Mouse (Mus musculus) heart, adult 2 months (tissue): ENCODE data around the gene Zfp827. TPM values are rescaled to one million over a fixed set of nuclear protein-coding genes. Genes with fewer than 3 reads are reported as not detected.

Source experiments
- DNase-seq, 2 experiments: peaks; one replicate each; pipeline ENCODE4 v3.0.0; 2021
- H3K27ac ChIP-seq: fragments of 200-600 bp; 2 replicates; pipeline ENCODE4 v1.8.1; 2022
- H3K27me3 ChIP-seq: fragments of 200-500 bp; 2 replicates; pipeline ENCODE4 v1.6.1; 2012; ENCODE audit warnings: mild to moderate bottlenecking, low read length, inconsistent platforms, mixed read lengths; ENCODE audit not compliant: control insufficient read depth, insufficient read depth
- H3K36me3 ChIP-seq: fragments of 200-500 bp; 2 replicates; pipeline ENCODE4 v1.6.1; 2012; ENCODE audit warnings: low read length, inconsistent platforms; ENCODE audit not compliant: control insufficient read depth, insufficient read depth
- H3K4me1 ChIP-seq: fragments of 200-500 bp; 2 replicates; pipeline ENCODE4 v1.6.1; 2011; ENCODE audit warnings: low read length; ENCODE audit not compliant: control insufficient read depth, insufficient read depth
- H3K4me3 ChIP-seq: fragments of 200-600 bp; 2 replicates; pipeline ENCODE4 v1.8.1; 2022
- H3K79me2 ChIP-seq: fragments of 200-500 bp; replicated peaks from 2 replicates; pipeline ENCODE4 v1.6.1; 2012; ENCODE audit warnings: mild to moderate bottlenecking, inconsistent platforms, low read length, moderate library complexity, mixed read lengths; ENCODE audit not compliant: control insufficient read depth, insufficient read depth
- H3K9ac ChIP-seq: fragments of 200-500 bp; 2 replicates; pipeline ENCODE4 v1.6.1; 2012; ENCODE audit warnings: low read depth, mild to moderate bottlenecking, control low read depth, inconsistent platforms, low read length, mixed read lengths
- CTCF ChIP-seq: fragments of 200-600 bp; IDR thresholded peaks from 2 replicates; pipeline ENCODE4 v1.8.1; 2022; ENCODE audit warnings: antibody characterized with exemption, mild to moderate bottlenecking, moderate library complexity
- EP300 ChIP-seq: fragments of 200-500 bp; IDR thresholded peaks from 2 replicates; pipeline ENCODE4 v1.6.1; 2011; ENCODE audit warnings: low read depth, low read length, control low read depth; ENCODE audit not compliant: insufficient read depth
- POLR2A ChIP-seq: fragments of 200-500 bp; IDR thresholded peaks from 2 replicates; pipeline ENCODE4 v1.6.1; 2011; ENCODE audit warnings: mild to moderate bottlenecking, low read depth, low read length, control low read depth; ENCODE audit not compliant: insufficient read depth
- WGBS: fragments of 180-500 bp; shearing (Covaris S2); methylation state at CpG from one replicate; pipeline ENCODE4 v1.1.7; 2018; 5-methylcytosine and 5-hydroxymethylcytosine counted together
- intact Hi-C: fragments of 180-260 bp; cut with DNase I; formaldehyde crosslinking; loops from one replicate; pipeline ENCODE4 v1.15.1; 2025
- polyA plus RNA-seq: library from polyadenylated mRNA; depleted of rRNA; stranded (reverse); fragments of >200 nt; gene quantifications from 2 replicates; pipeline ENCODE4 v1.2.3, GENCODE M21; 2012
- total RNA-seq, 2 experiments: library from RNA; stranded (reverse); gene quantifications; 2 replicates each; pipeline ENCODE4 v1.2.3; 2021

The Zfp827 gene
- total and polyA plus RNA-seq, 3 experiments, result 10.5 to 15.8 (median 12.8) TPM

DNA sequence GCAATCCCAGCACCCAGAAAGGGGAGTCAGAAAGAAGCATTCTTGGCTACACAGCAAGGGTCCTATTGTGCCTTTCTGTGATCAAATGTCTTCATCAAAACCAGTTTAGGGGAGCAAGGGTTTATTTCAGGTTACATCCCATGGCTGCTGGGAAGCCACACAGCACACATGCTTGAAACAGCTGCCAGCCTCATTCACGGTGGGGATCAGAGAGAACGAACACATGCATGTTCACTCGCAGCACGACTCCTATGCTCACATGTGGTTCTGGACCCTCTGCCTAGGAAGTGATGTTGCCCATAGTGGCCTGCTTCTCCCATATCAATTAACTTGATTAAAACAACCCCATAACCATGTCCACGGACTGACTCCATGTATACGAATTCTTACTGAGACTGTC, 26.0 kb downstream of the Zfp827 start:
- DNase-seq, result no peak
- Histone ChIP-seq H3K79me2 (peaks cover 4% of the 10 kb centered on the region; the same call in 1 of the 2 replicates), H3K36me3 (no peaks in the 10 kb centered on the region), H3K27ac (no peak overlapping the region), H3K27me3 (no peaks in the 10 kb centered on the region), H3K9ac (no peak overlapping the region), H3K4me1 (no peaks in the 10 kb centered on the region), H3K4me3 (no peak overlapping the region)
- intact Hi-C loops, result no loop called here
- 95% methylated on average over 6 of the region's 6 CpGs for WGBS
- TF ChIP-seq EP300, result no peak
- no peak for TF ChIP-seq CTCF
- no peak for TF ChIP-seq POLR2A

- no peaks in the 10 kb centered on the region for H3K4me1 ChIP-seq
- H3K27ac ChIP-seq, result no peak overlapping the region
- no peak overlapping the region for H3K4me3 ChIP-seq
- H3K27me3 ChIP-seq, result no peaks in the 10 kb centered on the region
- TF ChIP-seq POLR2A (no peak), CTCF (no peak), EP300 (no peak)
- H3K79me2 ChIP-seq, result peaks cover 4% of the 10 kb centered on the region; the same call in 1 of the 2 replicates
- no peak overlapping the region for H3K9ac ChIP-seq
- H3K36me3 ChIP-seq, result no peaks in the 10 kb centered on the region
- no peak for DNase-seq
- intact Hi-C loops, result loop anchor here (2.0 kb wide), 1 partner anchor 28 kb away; the partner anchor contains the start of gene Zfp827
- WGBS, result 86% methylated on average over 3 of the region's 3 CpGs
Observed at GRCm38 (mm10) chr8:79057179-79057578, 28.9 kb downstream of the Zfp827 start.

- no peak overlapping the region for H3K27ac ChIP-seq
- H3K4me1 ChIP-seq, result no peaks in the 10 kb centered on the region
- DNase-seq, result no peak
- intact Hi-C loops, result no loop called here
- no peaks in the 10 kb centered on the region for H3K27me3 ChIP-seq
- H3K36me3 ChIP-seq, result no peaks in the 10 kb centered on the region
- TF ChIP-seq POLR2A (no peak), EP300 (no peak), CTCF (peak; percentile 25; the same call in 1 of the 2 replicates)
- H3K79me2 ChIP-seq, result no peaks in the 10 kb centered on the region
- WGBS, result 52% methylated on average over 4 of the region's 4 CpGs
- H3K9ac ChIP-seq, result no peak overlapping the region
- H3K4me3 ChIP-seq, result no peak overlapping the region
Observed at GRCm38 (mm10) chr8:79059361-79059760, 31.1 kb downstream of the Zfp827 start.

- WGBS, result 81% methylated on average over 19 of the region's 19 CpGs
- H3K27me3 ChIP-seq, result no peaks in the 10 kb centered on the region
- no peak overlapping the region for H3K4me3 ChIP-seq
- H3K9ac ChIP-seq, result no peak overlapping the region
- H3K4me1 ChIP-seq, result no peaks in the 10 kb centered on the region
- no peak for DNase-seq
- H3K79me2 ChIP-seq, result no peaks in the 10 kb centered on the region
- no peak overlapping the region for H3K27ac ChIP-seq
- H3K36me3 ChIP-seq, result no peaks in the 10 kb centered on the region
- TF ChIP-seq POLR2A (no peak), EP300 (no peak), CTCF (no peak)
- intact Hi-C loops, result no loop called here
Observed at GRCm38 (mm10) chr8:79060013-79060609, 31.9 kb downstream of the Zfp827 start.

DNA sequence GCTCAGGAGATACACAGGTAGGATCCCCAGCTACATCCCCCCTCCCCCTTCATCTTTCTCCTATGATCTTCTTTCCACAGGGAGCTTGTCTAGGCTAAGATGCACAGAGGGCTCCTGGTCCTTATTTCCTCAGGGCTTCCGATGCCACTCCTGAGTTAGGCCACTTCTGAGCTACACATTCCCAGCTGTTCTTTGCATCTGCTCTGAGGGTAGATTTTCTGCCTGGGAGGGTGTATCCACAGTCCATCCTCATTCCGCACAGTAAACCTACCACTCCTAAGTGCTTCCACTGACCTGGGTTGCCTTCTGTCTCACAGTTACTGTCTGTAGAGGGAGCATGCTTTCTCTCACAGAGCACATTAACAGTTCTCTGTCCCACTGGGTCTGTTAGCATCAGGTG, 37.7 kb downstream of the Zfp827 start:
- DNase-seq, result no peak
- intact Hi-C loops, result no loop called here
- no peak overlapping the region for H3K9ac ChIP-seq
- H3K27ac ChIP-seq, result no peak overlapping the region
- no peaks in the 10 kb centered on the region for H3K36me3 ChIP-seq
- H3K27me3 ChIP-seq, result no peaks in the 10 kb centered on the region
- 100% methylated on average over 2 of the region's 2 CpGs for WGBS
- no peaks in the 10 kb centered on the region for H3K79me2 ChIP-seq
- H3K4me1 ChIP-seq, result no peaks in the 10 kb centered on the region; the same call in 1 of the 2 replicates
- H3K4me3 ChIP-seq, result no peak overlapping the region
- no peak for TF ChIP-seq EP300

GRCm38 (mm10) chr8:79067812-79068630, 39.8 kb downstream of the Zfp827 start:
- no peaks in the 10 kb centered on the region; the same call in 1 of the 2 replicates for H3K36me3 ChIP-seq
- H3K4me3 ChIP-seq, result no peak overlapping the region
- DNase-seq, result no peak
- H3K27ac ChIP-seq, result no peak overlapping the region
- no peak for TF ChIP-seq POLR2A
- TF ChIP-seq EP300, result no peak
- TF ChIP-seq CTCF, result no peak
- intact Hi-C loops, result no loop called here
- no peak overlapping the region for H3K9ac ChIP-seq
- H3K27me3 ChIP-seq, result no peaks in the 10 kb centered on the region
- H3K79me2 ChIP-seq, result no peaks in the 10 kb centered on the region
- no peaks in the 10 kb centered on the region; the same call in 1 of the 2 replicates for H3K4me1 ChIP-seq
- WGBS, result 79% methylated on average over 3 of the region's 3 CpGs
